Mouse (Mus musculus) heart, embryonic 11.5 days (tissue): ENCODE measurements around the gene Zfp553. TPM values are rescaled to one million over a fixed set of nuclear protein-coding genes. Genes with fewer than 3 reads are reported as not detected.

Source experiments
- ATAC-seq: fragments of 200-750 bp; cut with Nextera tagmentation; replicated peaks from 2 replicates; pipeline ENCODE4 v1.8.0; 2017; ENCODE audit warnings: moderate library complexity; ENCODE audit not compliant: insufficient number of reproducible peaks, low FRiP score, low TSS enrichment
- H3K27ac ChIP-seq: fragments of 300-500 bp; sonication (generic); 2 replicates; pipeline ENCODE4 v1.5.1; 2014; ENCODE audit warnings: mild to moderate bottlenecking, low read depth, low read length
- H3K27me3 ChIP-seq: fragments of 300-500 bp; sonication (generic); 2 replicates; pipeline ENCODE4 v1.6.1; 2014; ENCODE audit warnings: mild to moderate bottlenecking, low read length, mixed read lengths; ENCODE audit not compliant: control insufficient read depth, insufficient read depth
- H3K36me3 ChIP-seq: fragments of 300-500 bp; sonication (generic); 2 replicates; pipeline ENCODE4 v1.6.1; 2014; ENCODE audit warnings: mild to moderate bottlenecking, low read length, moderate library complexity, mixed read lengths; ENCODE audit not compliant: control insufficient read depth, insufficient read depth
- H3K4me1 ChIP-seq: fragments of 300-500 bp; sonication (generic); 2 replicates; pipeline ENCODE4 v1.6.1; 2014; ENCODE audit warnings: low read length; ENCODE audit not compliant: control insufficient read depth, insufficient read depth
- H3K4me2 ChIP-seq: fragments of 300-500 bp; sonication (generic); 2 replicates; pipeline ENCODE4 v1.6.1; 2014; ENCODE audit warnings: mild to moderate bottlenecking, moderate library complexity
- H3K4me3 ChIP-seq: fragments of 300-500 bp; sonication (generic); 2 replicates; pipeline ENCODE4 v1.5.1; 2014; ENCODE audit warnings: low read depth, low read length
- H3K9ac ChIP-seq: fragments of 300-500 bp; sonication (generic); 2 replicates; pipeline ENCODE4 v1.6.1; 2014; ENCODE audit warnings: mild to moderate bottlenecking, low read depth, low read length, moderate library complexity
- H3K9me3 ChIP-seq: fragments of 300-500 bp; sonication (generic); replicated peaks from 2 replicates; pipeline ENCODE4 v1.6.1; 2016; ENCODE audit warnings: low read length; ENCODE audit not compliant: control insufficient read depth
- WGBS: fragments of 180-500 bp; shearing (Covaris S2); extraction: QIAGEN DNeasy Blood & Tissue Kit; methylation state at CpG from one replicate; pipeline ENCODE4 v1.1.7; 2014; ENCODE audit not compliant: insufficient replicate concordance; 5-methylcytosine and 5-hydroxymethylcytosine counted together
- polyA plus RNA-seq: library from polyadenylated mRNA; unstranded; fragments of >200 nt; fragmentation: Nextera tagmentation; extraction: Ambion mirVana; gene quantifications from 2 replicates; pipeline ENCODE4 v1.2.1, GENCODE M21; 2014

The Zfp553 gene
- polyA plus RNA-seq, 1 experiment from 2014 or later = 12.3 TPM

- peak overlapping the region; percentile 90; the same call in 1 of the 2 replicates for H3K27ac ChIP-seq
- H3K9ac ChIP-seq = peak overlapping the region; percentile 85; the same call in 1 of the 2 replicates
- no peak for ATAC-seq
- no peaks in the 10 kb centered on the region for H3K9me3 ChIP-seq
- peak overlapping the region; percentile 65 for H3K4me3 ChIP-seq
- H3K27me3 ChIP-seq = no peaks in the 10 kb centered on the region
- no peaks in the 10 kb centered on the region; the same call in 1 of the 2 replicates for H3K36me3 ChIP-seq
- peaks cover 18% of the 10 kb centered on the region; the same call in 1 of the 2 replicates for H3K4me1 ChIP-seq
- peak overlapping the region; percentile 97 for H3K4me2 ChIP-seq
- 19% methylated on average over 4 of the region's 4 CpGs for WGBS
These were observed 22.1 kb downstream of the Zfp553 start for GRCm38 (mm10) chr7:127255008-127255407.

GRCm38 (mm10) chr7:127255965-127256364, 23.1 kb downstream of the Zfp553 start:
- no peak overlapping the region for H3K9ac ChIP-seq
- no peaks in the 10 kb centered on the region for H3K27me3 ChIP-seq
- no peak for ATAC-seq
- no peak overlapping the region for H3K4me2 ChIP-seq
- H3K27ac ChIP-seq = no peak overlapping the region
- no peaks in the 10 kb centered on the region for H3K9me3 ChIP-seq
- no peaks in the 10 kb centered on the region; the same call in 1 of the 2 replicates for H3K36me3 ChIP-seq
- no peak overlapping the region for H3K4me3 ChIP-seq
- peaks cover 18% of the 10 kb centered on the region; the same call in 1 of the 2 replicates for H3K4me1 ChIP-seq
- 79% methylated on average over 2 of the region's 2 CpGs for WGBS

- no peak overlapping the region for H3K4me3 ChIP-seq
- no peaks in the 10 kb centered on the region for H3K9me3 ChIP-seq
- no peak overlapping the region for H3K27ac ChIP-seq
- no peaks in the 10 kb centered on the region for H3K27me3 ChIP-seq
- 92% methylated on average over 5 of the region's 5 CpGs for WGBS
- no peak for ATAC-seq
- no peaks in the 10 kb centered on the region; the same call in 1 of the 2 replicates for H3K36me3 ChIP-seq
- H3K9ac ChIP-seq = no peak overlapping the region
- no peak overlapping the region for H3K4me2 ChIP-seq
- peaks cover 18% of the 10 kb centered on the region; the same call in 1 of the 2 replicates for H3K4me1 ChIP-seq
These were observed 23.7 kb downstream of the Zfp553 start for GRCm38 (mm10) chr7:127256518-127256917.

- WGBS = 72% methylated on average over 8 of the region's 8 CpGs
- H3K9ac ChIP-seq = no peak overlapping the region; the same call in 1 of the 2 replicates
These were observed 26.5 kb downstream of the Zfp553 start for GRCm38 (mm10) chr7:127259186-127259905.

GRCm38 (mm10) chr7:127260309-127261111, 27.6 kb downstream of the Zfp553 start, which contains the start of gene Dctpp1:
Dctpp1 (minus strand) TSS chr7:127260709.
- Histone ChIP-seq H3K27ac (no peak within 1 kb of the TSS), H3K4me1 (peaks cover 7% of the 10 kb centered on the region; the same call in 1 of the 2 replicates), H3K27me3 (no peaks in the 10 kb centered on the region), H3K4me2 (peak within 1 kb of the TSS; percentile 86), H3K9ac (peak within 1 kb of the TSS; percentile 77), H3K9me3 (no peaks in the 10 kb centered on the region), H3K36me3 (no peaks in the 10 kb centered on the region; the same call in 1 of the 2 replicates), H3K4me3 (peak within 1 kb of the TSS; percentile 74)
- ATAC-seq = peak; percentile 97
- under 1% methylated on average over 50 of the region's 50 CpGs for WGBS

More at GRCm38 (mm10) chr7:127259186-127259905, 26.5 kb downstream of the Zfp553 start:
- no peak overlapping the region for H3K27ac ChIP-seq
- H3K4me1 ChIP-seq = peaks cover 18% of the 10 kb centered on the region; the same call in 1 of the 2 replicates
- no peaks in the 10 kb centered on the region for H3K27me3 ChIP-seq
- peak overlapping the region; percentile 74 for H3K4me3 ChIP-seq
- H3K36me3 ChIP-seq = no peaks in the 10 kb centered on the region; the same call in 1 of the 2 replicates
- no peaks in the 10 kb centered on the region for H3K9me3 ChIP-seq
- H3K4me2 ChIP-seq = peak overlapping the region; percentile 86
- no peak for ATAC-seq

- no peak for ATAC-seq
- no peaks in the 10 kb centered on the region for H3K9me3 ChIP-seq
- no peaks in the 10 kb centered on the region for H3K27me3 ChIP-seq
- peaks cover 7% of the 10 kb centered on the region; the same call in 1 of the 2 replicates for H3K4me1 ChIP-seq
- no peak overlapping the region for H3K27ac ChIP-seq
- H3K36me3 ChIP-seq = no peaks in the 10 kb centered on the region
- no peak overlapping the region for H3K4me2 ChIP-seq
- no peak overlapping the region for H3K4me3 ChIP-seq
- no peak overlapping the region for H3K9ac ChIP-seq
- 76% methylated on average over 10 of the region's 10 CpGs for WGBS
These were observed 29.5 kb downstream of the Zfp553 start for GRCm38 (mm10) chr7:127262218-127262961.

GRCm38 (mm10) chr7:127263526-127263925, 30.7 kb downstream of the Zfp553 start:
- 88% methylated on average over 3 of the region's 3 CpGs for WGBS
- Histone ChIP-seq H3K4me2 (no peak overlapping the region), H3K9me3 (no peaks in the 10 kb centered on the region; the same call in 1 of the 2 replicates), H3K27me3 (no peaks in the 10 kb centered on the region), H3K36me3 (no peaks in the 10 kb centered on the region), H3K4me1 (peaks cover 7% of the 10 kb centered on the region; the same call in 1 of the 2 replicates), H3K9ac (no peak overlapping the region), H3K4me3 (no peak overlapping the region), H3K27ac (no peak overlapping the region)
- ATAC-seq = no peak

- no peaks in the 10 kb centered on the region; the same call in 1 of the 2 replicates for H3K9me3 ChIP-seq
- no peak for ATAC-seq
These were observed 37.4 kb downstream of the Zfp553 start for GRCm38 (mm10) chr7:127270256-127270655.

More at GRCm38 (mm10) chr7:127270256-127270655, 37.4 kb downstream of the Zfp553 start:
- WGBS = 84% methylated on average over 2 of the region's 2 CpGs
- Histone ChIP-seq H3K4me1 (peaks cover 11% of the 10 kb centered on the region), H3K4me2 (no peak overlapping the region), H3K27ac (no peak overlapping the region), H3K36me3 (peaks cover 7% of the 10 kb centered on the region), H3K9ac (no peak overlapping the region), H3K4me3 (no peak overlapping the region), H3K27me3 (no peaks in the 10 kb centered on the region)
